Mouse (Mus musculus) heart, embryonic 14.5 days (tissue): ENCODE results near the gene Hmx2. TPM values are rescaled to one million over a fixed set of nuclear protein-coding genes. Genes with fewer than 3 reads are reported as not detected.
A peak's percentile ranks its signal among the peaks of the same experiment; 100 is the strongest.

ENCODE experiments used
- ATAC-seq: fragments of 200-750 bp; cut with Nextera tagmentation; 2 replicates; pipeline ENCODE4 v1.8.0; 2017; ENCODE audit warnings: low read depth, moderate TSS enrichment; ENCODE audit not compliant: insufficient number of reproducible peaks, insufficient read depth, low FRiP score
- H3K27ac ChIP-seq, 2 experiments: fragments of 200-500 bp in 1 of 2; fragments of 300-500 bp in 1 of 2; sonication (generic) in 1 of 2; replicated peaks in 1 of 2; 2 replicates each; pipeline ENCODE4 v1.5.1; 2012 to 2014; ENCODE audit warnings: low read depth in 2 of 2, low read length in 2 of 2, control low read depth in 1 of 2, mild to moderate bottlenecking in 1 of 2, mixed read lengths in 1 of 2; ENCODE audit not compliant: control insufficient read depth in 1 of 2, insufficient read depth in 1 of 2
- H3K27me3 ChIP-seq: fragments of 300-500 bp; sonication (generic); 2 replicates; pipeline ENCODE4 v1.6.1; 2014; ENCODE audit warnings: mild to moderate bottlenecking, low read length, control low read depth; ENCODE audit not compliant: control insufficient read depth, insufficient read depth
- H3K36me3 ChIP-seq: fragments of 300-500 bp; sonication (generic); 2 replicates; pipeline ENCODE4 v1.6.1; 2014; ENCODE audit warnings: mild to moderate bottlenecking, control low read depth, low read length, mixed read lengths; ENCODE audit not compliant: control insufficient read depth, insufficient read depth
- H3K4me1 ChIP-seq, 2 experiments: fragments of 200-500 bp in 1 of 2; fragments of 300-500 bp in 1 of 2; sonication (generic) in 1 of 2; 2 replicates each; pipeline ENCODE4 v1.6.1; 2012 to 2014; ENCODE audit warnings: low read length in 2 of 2, control low read depth in 1 of 2, mixed read lengths in 1 of 2; ENCODE audit not compliant: control insufficient read depth in 2 of 2, insufficient read depth in 2 of 2
- H3K4me2 ChIP-seq: fragments of 300-500 bp; sonication (generic); 2 replicates; pipeline ENCODE4 v1.6.1; 2014; ENCODE audit warnings: mild to moderate bottlenecking, low read length
- H3K4me3 ChIP-seq, 2 experiments: fragments of 200-500 bp in 1 of 2; fragments of 300-500 bp in 1 of 2; sonication (generic) in 1 of 2; 2 replicates each; pipeline ENCODE4 v1.5.1; 2012 to 2014; ENCODE audit warnings: low read length in 2 of 2, mild to moderate bottlenecking in 2 of 2, control low read depth in 1 of 2, low read depth in 1 of 2, moderate library complexity in 1 of 2; ENCODE audit not compliant: control insufficient read depth in 1 of 2, insufficient read depth in 1 of 2
- H3K9ac ChIP-seq: fragments of 300-500 bp; sonication (generic); 2 replicates; pipeline ENCODE4 v1.6.1; 2014; ENCODE audit warnings: mild to moderate bottlenecking, low read length
- H3K9me3 ChIP-seq: fragments of 300-500 bp; sonication (generic); 2 replicates; pipeline ENCODE4 v1.6.1; 2016; ENCODE audit warnings: low read length, control low read depth; ENCODE audit not compliant: control insufficient read depth
- whole genome bisulfite sequencing: fragments of 180-500 bp; shearing (Covaris S2); extraction: QIAGEN DNeasy Blood & Tissue Kit; methylation state at CpG from one replicate; pipeline ENCODE4 v1.1.7; 2014; 5-methylcytosine and 5-hydroxymethylcytosine counted together
- polyA plus RNA-seq: library from polyadenylated mRNA; unstranded; fragments of >200 nt; fragmentation: Nextera tagmentation; extraction: Ambion mirVana; gene quantifications from 2 replicates; pipeline ENCODE4 v1.2.1, GENCODE M21; 2014

The Hmx2 gene
- polyA plus RNA-seq, 1 experiment from 2014 or later, result 0.07 TPM

GRCm38 (mm10) chr7:131559986-131560696 is 11.6 kb downstream of the Hmx2 start, which contains the start of gene Bub3:
Gene Bub3, plus strand, starts transcription at chr7:131560222.
- no peaks in the 10 kb centered on the region for H3K9me3 ChIP-seq
- peaks cover 44% of the 10 kb centered on the region for H3K27me3 ChIP-seq
- peak within 1 kb of the TSS; percentile 85 for H3K9ac ChIP-seq
- H3K36me3 ChIP-seq, result peaks cover 35% of the 10 kb centered on the region
- peak; percentile 95 for ATAC-seq
- WGBS, result 0% methylated on average over 38 of the region's 51 CpGs
- peak within 1 kb of the TSS; percentile 70 to 72 for H3K4me3 ChIP-seq
- H3K27ac ChIP-seq, result peak within 1 kb of the TSS; percentile 81 to 93
- peak within 1 kb of the TSS; percentile 84 for H3K4me2 ChIP-seq
- peaks cover 0 to 15% of the 10 kb centered on the region in 2 experiments; a peak in 2 of 4 replicates for H3K4me1 ChIP-seq

- Histone ChIP-seq H3K27ac (peak overlapping the region; percentile 26 to 81; a peak in 3 of 4 replicates), H3K36me3 (peaks cover 41% of the 10 kb centered on the region), H3K9ac (peak overlapping the region; percentile 85), H3K4me1 (peaks cover 0 to 10% of the 10 kb centered on the region in 2 experiments; a peak in 2 of 4 replicates), H3K27me3 (peaks cover 38% of the 10 kb centered on the region), H3K9me3 (no peaks in the 10 kb centered on the region), H3K4me2 (peak overlapping the region; percentile 84), H3K4me3 (peak overlapping the region; percentile 70 to 72)
- 0 out of 2 replicates have a peak, but pooled peaks have one; percentile 10 for ATAC-seq
- WGBS, result under 1% methylated on average over 14 of the region's 14 CpGs
These were observed 12.1 kb downstream of the Hmx2 start for GRCm38 (mm10) chr7:131560697-131561042.

GRCm38 (mm10) chr7:131575246-131575645 is 26.7 kb downstream of the Hmx2 start:
- ATAC-seq, result no peak
- no peaks in the 10 kb centered on the region for H3K9me3 ChIP-seq
- H3K4me1 ChIP-seq, result no peaks in the 10 kb centered on the region
- H3K4me2 ChIP-seq, result no peak overlapping the region
- no peaks in the 10 kb centered on the region for H3K27me3 ChIP-seq
- no peak overlapping the region for H3K4me3 ChIP-seq
- H3K36me3 ChIP-seq, result peaks cover 42% of the 10 kb centered on the region
- H3K27ac ChIP-seq, result no peak overlapping the region
- 78% methylated on average over 6 of the region's 6 CpGs for WGBS
- no peak overlapping the region for H3K9ac ChIP-seq

- Histone ChIP-seq H3K4me2 (no peak overlapping the region), H3K9ac (no peak overlapping the region), H3K4me3 (no peak overlapping the region), H3K36me3 (no peaks in the 10 kb centered on the region), H3K27me3 (no peaks in the 10 kb centered on the region), H3K4me1 (peaks cover 0 to 4% of the 10 kb centered on the region in 2 experiments; a peak in 2 of 4 replicates), H3K9me3 (no peaks in the 10 kb centered on the region), H3K27ac (no peak overlapping the region)
- ATAC-seq, result no peak
- 20% methylated on average over 9 of the region's 9 CpGs for WGBS
These were observed 33.6 kb downstream of the Hmx2 start for GRCm38 (mm10) chr7:131582178-131582577.

GRCm38 (mm10) chr7:131585551-131585950 is 37.0 kb downstream of the Hmx2 start:
- Histone ChIP-seq H3K36me3 (no peaks in the 10 kb centered on the region), H3K4me3 (no peak overlapping the region), H3K4me2 (no peak overlapping the region), H3K9me3 (no peaks in the 10 kb centered on the region), H3K27me3 (no peaks in the 10 kb centered on the region), H3K9ac (no peak overlapping the region), H3K27ac (no peak overlapping the region), H3K4me1 (peaks cover 0 to 4% of the 10 kb centered on the region in 2 experiments; a peak in 2 of 4 replicates)
- 89% methylated on average over 5 of the region's 5 CpGs for WGBS
- no peak for ATAC-seq

GRCm38 (mm10) chr7:131597779-131598482 is 49.4 kb downstream of the Hmx2 start:
- no peak overlapping the region for H3K4me3 ChIP-seq
- 0 out of 2 replicates have a peak, but pooled peaks have one; percentile 21 for ATAC-seq
- no peaks in the 10 kb centered on the region for H3K36me3 ChIP-seq
- peaks cover 0 to 2% of the 10 kb centered on the region in 2 experiments; a peak in 2 of 4 replicates for H3K4me1 ChIP-seq
- 22% methylated on average over 12 of the region's 12 CpGs for WGBS
- 0 out of 2 replicates have a peak overlapping the region, but pooled peaks have one; percentile 7 for H3K4me2 ChIP-seq
- no peak overlapping the region for H3K9ac ChIP-seq
- no peaks in the 10 kb centered on the region for H3K9me3 ChIP-seq
- peaks cover 16% of the 10 kb centered on the region for H3K27me3 ChIP-seq
- H3K27ac ChIP-seq, result no peak overlapping the region

- peaks cover 0 to 2% of the 10 kb centered on the region in 2 experiments; a peak in 2 of 4 replicates for H3K4me1 ChIP-seq
- no peak overlapping the region for H3K4me3 ChIP-seq
- ATAC-seq, result no peak
- no peak overlapping the region for H3K9ac ChIP-seq
- H3K4me2 ChIP-seq, result 0 out of 2 replicates have a peak overlapping the region, but pooled peaks have one; percentile 7
- no peaks in the 10 kb centered on the region for H3K9me3 ChIP-seq
- H3K27ac ChIP-seq, result no peak overlapping the region
- peaks cover 16% of the 10 kb centered on the region for H3K27me3 ChIP-seq
- H3K36me3 ChIP-seq, result no peaks in the 10 kb centered on the region
- 7% methylated on average over 5 of the region's 5 CpGs for WGBS
These were observed 49.9 kb downstream of the Hmx2 start for GRCm38 (mm10) chr7:131598483-131598824.
